Mouse (Mus musculus): ENCODE results near the gene Snx18. TPM values are rescaled to one million over a fixed set of nuclear protein-coding genes. Genes with fewer than 3 reads are reported as not detected.

The Snx18 gene
- total RNA-seq, 2 experiments from 2014 or later: 32.7 to 33.7 TPM

DNA sequence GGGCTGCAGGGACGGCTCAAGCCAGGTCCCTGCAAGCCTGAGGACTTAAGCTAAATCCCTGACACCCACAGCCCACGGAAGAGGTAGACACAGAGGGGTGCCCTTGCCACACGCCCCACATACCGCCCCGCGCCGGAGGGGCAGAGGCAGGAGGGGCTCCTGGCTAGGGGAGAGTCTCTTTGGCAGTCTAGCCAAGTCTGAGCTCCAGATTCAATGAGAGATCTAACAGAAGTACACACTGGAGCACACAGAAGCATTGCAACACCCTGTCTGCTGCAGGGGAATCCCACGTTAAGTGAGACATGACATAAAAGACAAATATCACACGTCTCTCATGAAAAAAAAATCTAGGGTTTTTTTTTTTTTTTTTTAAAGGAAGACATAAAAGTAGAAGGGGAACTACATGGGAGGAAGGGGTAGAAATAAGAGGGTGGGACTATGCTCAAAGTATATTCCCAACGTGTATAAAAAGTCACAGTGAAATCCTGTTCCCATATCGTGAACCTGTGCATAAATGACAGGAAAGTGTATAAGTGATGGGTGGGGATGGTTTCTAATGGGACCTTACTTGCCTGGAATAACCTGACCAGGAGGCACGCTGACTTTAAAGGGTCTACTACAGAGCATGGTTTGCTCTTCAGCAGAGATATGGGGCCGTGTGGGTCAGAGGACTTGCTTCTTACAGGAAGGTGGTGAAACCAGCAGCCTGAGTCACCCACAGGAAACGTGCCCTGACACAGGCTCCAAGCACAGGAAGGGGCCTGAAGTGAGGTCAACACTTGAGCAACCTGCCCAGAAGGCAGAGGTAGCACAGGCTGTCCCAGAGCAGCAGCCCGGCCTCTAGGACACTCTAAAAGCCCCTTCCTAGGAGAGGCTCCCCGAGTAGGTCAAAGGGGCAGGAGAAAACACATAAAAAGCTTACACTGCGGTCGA lies 17.6 kb downstream of the Snx18 start:
- DNase-seq: no peak

DNA sequence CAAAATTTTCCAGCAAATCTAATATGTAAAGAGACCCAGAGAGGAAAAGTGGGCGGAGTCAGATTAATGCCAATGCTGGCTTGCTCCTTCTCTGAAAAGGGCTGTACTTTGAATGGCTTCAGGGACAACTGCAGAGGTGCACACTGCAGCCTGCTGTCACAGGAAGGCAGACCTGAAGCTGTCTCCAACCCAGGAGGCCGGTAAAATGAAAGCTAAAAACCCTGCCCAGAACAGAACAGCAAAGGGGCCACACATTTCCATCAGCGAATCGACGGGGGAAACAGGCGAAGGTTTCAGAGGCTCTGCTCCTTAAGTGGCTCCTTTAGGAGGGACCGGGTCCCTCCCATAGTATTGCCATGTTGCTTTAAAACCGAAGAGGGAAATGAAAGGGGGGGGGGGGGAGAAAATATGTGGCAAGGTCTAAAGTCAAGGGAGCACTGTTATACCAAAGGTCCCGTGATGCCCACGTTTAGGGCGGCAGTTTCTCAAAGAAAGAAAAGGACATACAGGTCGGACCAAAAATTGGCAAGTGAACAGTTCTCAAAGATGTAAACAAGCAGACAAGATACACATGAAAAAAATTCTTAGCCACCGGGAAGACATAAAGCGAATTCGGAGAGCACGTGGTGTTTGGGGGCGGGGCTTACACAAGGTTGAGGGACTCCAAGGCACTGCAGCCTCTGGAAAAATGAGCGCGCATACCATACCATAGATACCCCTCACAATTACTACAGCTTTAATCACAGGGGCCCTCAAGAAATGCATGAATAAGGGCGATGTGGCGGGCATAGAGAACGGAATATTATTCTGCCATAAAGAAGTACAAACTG lies 18.4 kb downstream of the Snx18 start:
- DNase-seq: no peak
- intact Hi-C loops (cut with DNase I): no loop called here

More for the DNA sequence above, 17.6 kb downstream of the Snx18 start:
- intact Hi-C loops (cut with DNase I): no loop called here

DNA sequence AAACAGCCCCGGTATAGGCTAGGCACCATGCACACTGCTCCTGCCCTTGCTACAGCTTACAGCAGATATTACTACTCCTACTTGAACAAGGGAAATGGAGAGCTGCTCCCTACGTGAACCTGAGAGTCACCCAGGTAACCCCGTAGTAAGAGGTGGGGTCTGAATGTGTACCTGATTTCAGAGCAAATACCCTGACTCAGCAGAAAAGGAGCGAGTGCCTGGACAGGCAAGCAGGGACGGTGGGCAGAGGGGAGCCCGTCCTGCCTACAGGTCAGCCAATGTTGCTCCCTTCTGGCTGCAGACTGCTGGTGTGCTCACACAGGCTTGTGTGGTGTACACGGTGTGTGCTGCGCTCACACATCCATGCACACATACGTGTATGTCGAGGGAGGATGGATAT lies 20.7 kb downstream of the Snx18 start:
- intact Hi-C loops (cut with DNase I): no loop called here
- no peak for DNase-seq

DNA sequence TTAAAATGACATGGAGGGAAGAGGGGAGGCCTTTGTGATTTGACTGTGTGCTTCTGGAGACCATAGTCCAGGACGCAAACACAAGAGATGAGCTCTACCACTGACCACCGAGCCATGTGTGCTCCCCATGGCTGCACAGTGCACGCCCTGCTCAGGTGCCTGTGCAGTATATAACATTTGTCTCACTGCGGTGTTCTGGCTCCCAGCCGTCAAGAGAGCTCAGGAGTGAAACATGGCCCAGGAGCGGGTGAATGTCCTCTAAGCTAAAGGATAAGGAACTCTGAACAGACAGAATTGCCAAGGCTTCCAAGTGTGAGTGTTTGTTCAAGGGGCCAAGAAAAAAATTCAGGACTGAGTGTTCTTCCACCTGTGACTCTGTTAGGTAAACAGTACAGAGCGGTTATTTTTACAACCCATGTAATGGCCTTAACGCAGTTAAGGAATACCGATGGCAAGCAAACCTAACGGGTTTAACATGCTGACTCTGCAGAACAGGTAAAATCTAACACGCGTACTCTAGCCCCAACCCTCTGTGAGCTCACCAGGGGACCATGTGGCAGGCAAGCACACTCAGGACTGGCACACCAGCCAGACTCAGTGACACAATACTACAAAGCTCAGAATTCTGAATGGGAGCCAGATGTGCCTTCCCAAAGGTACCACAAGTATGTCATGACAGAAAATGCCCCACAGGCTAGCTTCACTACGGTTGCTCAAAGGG lies 21.4 kb downstream of the Snx18 start:
- DNase-seq: no peak
- intact Hi-C loops (cut with DNase I): no loop called here

DNA sequence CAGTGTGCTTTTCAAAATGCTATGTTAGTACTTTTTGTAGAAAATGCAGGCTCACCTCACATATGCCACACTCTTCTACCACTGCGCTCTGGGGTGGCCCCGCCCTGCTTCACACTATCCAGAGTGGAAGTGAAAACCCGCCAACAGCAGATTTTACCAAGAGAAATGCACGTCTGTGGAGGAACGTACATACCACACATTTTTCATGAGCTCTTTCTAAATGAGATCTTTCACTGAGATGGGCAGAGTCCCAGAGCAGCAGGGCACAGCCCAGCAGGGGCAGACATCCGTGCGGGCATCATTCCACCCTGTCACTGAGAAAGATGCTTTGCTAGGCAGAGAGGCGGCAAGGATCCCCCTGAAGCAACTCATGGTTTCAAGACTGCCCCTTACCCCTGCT lies 22.4 kb downstream of the Snx18 start:
- intact Hi-C loops (cut with DNase I): no loop called here
- no peak for DNase-seq

DNA sequence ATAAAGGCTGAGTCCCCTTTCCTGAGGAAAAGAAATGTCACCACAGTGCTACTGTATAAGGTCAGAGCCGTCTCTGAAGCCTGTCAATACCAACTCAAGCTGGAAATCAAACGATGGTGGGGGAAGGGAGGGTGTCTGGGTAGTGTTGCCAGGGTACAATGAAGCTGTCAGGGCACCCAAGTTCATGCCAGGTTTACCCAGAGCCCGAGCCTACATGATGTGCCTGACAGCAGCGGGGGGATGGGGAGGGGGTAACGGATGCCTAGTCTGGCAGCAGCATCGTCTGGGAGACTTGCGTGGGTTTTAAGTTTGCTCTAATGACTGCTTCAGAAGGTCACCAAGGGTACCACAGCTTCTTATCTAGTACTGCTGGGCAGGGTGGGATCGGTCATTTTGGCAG lies 23.1 kb downstream of the Snx18 start:
- intact Hi-C loops (cut with DNase I): no loop called here

DNA sequence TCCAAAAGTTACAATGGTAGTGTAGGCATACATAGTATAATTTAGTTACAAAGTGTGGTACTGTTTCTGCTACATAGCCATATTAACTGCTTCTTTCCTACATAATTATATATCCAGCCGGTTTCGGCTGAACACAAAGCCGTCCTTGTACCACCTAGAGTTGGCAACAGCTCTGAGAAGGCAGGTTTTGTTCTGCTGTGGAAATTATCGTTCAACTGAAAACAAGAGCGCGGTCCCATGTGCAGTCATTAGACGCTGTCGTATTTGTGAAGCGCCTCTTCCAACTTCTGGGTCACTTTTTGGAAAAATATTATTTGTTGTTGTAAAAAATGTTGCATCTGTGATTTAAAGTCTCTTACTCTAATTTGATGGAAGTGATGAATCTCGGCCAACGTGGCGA lies 24.0 kb downstream of the Snx18 start:
- no peak for DNase-seq
- intact Hi-C loops (cut with DNase I): no loop called here

More for the DNA sequence above, 23.1 kb downstream of the Snx18 start:
- DNase-seq: peak in 1 of 2 experiments; percentile 49

DNA sequence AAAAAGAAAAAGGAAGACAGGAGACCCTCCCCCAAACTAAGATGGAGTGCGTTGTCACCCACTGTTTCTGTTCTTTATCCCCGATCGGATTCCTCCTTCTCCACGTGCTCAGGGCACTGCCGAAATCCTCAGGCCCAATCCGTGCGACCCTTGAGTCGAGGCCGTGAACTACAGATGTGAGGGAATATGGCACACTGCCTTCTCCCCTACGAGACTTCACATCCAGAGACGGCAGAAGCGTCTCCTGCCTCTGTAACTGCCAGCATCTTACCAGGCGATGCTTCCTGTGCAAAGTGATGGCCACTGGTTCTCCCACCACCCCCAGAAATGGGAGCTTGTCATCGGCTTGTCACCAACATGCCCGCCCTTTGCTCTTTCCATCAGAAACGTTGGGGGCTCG lies 24.7 kb downstream of the Snx18 start:
- intact Hi-C loops (cut with DNase I): no loop called here
- DNase-seq: no peak

DNA sequence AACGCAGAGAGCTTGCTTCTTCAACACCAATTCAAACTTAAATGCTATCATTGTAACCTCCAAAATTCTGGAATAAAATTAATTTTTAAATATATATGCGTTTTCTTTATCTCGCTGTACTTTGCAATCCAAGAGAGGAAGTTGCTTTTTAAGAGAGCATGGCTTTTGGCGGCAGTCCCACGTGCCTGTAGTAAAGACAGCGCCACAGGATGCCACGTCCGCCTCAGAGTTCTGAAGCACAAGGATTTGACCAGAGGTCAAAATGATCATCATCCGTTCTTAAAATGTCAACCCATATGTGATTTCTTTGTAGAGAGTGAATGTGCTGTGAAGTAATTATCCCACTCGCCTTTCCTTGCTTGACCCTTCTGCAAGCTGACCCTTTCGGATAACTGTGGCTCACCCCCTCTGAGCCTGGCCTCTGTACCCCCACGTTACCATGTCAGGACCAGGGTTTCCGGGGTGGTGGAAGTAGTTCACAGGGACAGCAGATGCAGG lies 25.6 kb downstream of the Snx18 start:
- intact Hi-C loops (cut with DNase I): no loop called here
- DNase-seq: no peak

DNA sequence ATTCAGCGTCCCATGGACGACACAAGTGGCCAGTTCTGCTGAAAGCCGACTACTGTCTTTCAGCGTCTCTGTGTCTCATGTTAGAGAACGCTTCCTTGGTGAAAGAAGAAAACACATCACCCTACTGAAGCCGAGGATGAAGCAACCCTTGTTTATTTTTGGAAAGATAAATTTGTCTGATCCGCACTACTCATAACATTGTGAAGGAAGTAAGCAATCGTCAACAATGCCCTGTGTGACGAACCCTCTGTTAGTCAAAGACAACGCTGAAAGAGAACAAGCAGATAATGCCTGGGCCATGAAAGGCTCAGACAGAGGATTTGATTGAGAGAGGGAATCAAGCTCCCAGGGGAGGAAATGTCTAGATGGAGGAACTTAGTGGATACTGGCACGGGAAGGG lies 27.0 kb downstream of the Snx18 start:
- no peak for DNase-seq
- intact Hi-C loops (cut with DNase I): no loop called here

DNA sequence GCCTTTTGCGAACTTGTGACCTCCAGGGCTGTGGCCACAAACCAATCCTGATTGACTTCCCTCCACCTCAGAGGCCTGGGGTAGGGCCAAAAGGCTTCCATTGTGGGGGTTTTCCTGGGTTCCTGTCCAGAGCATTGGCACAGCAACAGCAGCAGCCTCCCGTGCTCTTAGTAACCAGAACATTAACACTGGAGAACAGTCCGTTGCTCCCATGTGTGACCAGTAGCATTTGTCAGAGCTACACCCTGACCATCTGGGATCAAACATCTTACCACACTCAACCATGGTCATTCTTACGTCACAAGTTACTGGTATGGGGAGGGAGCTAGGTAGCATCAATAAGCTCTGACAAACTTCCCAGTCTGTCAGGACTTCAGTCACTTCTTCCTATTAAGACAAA lies 28.1 kb downstream of the Snx18 start:
- intact Hi-C loops (cut with DNase I): no loop called here
- no peak for DNase-seq

DNA sequence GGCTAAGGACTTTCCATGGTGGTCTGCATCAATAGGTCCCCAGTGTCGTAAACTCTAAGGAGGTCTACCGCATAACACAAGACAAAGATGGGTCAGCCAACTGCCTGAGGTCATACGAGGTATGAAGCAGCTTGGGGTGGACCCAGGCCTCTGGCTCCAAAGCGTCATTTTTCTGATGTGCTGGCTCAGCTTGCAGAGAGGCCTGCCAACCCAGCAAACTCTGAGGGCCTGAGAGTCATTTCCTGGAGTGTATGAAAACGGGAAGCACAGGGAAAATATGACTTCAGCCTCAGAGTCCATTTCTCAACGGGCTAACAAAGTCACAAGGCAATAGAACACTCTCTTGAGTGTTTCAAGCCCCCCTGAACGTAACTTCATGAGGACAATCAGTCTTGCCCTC lies 28.9 kb downstream of the Snx18 start:
- DNase-seq: peak; percentile 80 to 81
- intact Hi-C loops (cut with DNase I): no loop called here

DNA sequence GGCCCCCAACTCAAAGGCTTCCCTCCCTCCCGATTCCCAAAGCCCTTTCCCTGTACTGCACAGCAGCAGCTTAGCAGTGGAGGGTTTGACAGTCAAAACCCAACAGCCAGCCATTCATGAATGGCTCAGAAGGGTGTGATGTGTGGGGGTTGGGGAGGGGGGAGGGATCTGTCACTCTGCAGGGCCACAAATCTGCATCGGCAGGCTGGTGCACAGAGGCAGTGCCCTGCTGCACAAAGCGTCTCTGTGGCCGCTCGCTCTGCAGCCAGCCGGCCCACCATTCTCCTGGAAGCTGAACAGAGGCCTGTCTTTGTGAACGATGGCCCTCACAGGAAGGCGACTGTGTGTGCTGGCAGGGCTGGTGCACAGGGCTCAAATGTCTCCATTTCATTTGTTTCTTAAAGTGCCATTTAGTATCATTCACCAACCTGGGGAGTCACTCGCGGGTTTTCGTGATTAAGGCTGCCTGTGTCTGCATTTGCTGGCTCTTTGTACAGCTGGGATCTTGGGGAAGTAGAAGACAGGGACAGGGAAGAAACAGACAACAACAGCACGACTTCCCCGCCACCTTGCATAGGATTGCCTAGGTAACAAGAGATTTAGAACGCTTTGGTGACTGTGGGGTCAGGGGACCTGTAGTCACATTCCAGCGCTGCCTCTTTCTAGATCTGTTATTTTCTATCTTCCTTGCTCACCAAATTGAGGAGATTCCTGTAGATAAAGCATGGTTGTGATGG lies 31.0 kb downstream of the Snx18 start:
- intact Hi-C loops (cut with DNase I): no loop called here
- DNase-seq: no peak

DNA sequence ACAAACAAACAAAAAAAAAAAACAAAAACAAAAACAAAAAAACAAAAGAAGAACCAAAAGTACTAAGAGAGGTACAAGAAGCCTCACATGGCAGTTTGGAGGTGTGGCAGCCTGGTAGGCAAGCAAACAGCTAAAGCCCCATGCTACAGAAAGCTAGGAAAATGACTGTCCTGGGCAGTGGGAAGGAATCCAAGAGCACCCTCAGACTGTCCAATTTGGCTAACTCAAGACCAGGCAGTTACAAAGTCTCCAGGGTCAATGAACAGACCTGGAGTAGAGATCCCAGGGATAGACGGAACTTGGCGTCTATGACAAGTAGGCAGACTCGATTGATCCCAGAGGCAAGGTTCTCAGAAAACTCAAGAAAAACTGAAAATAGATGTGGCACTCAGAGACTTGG lies 32.8 kb downstream of the Snx18 start:
- intact Hi-C loops (cut with DNase I): no loop called here
- DNase-seq: no peak

DNA sequence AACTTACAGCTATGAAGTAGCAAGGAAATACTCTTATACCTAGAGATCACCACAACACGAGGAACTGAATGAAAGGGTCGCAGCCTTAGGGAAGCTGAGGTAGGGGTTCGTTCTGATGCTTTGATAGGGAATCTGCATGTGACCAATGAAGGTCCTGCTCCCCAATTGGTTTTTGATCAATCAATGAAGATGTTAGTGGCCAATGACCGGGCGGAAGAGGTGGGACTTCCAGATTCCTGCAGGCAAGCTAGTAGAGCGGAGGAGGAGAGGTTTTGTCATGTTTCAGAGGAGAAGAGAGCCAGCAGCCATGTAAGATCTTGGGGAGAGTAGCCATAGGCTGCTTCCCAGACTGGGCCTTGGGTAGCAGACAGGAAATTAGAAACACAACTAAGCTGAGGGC lies 33.9 kb downstream of the Snx18 start:
- no peak for DNase-seq
- intact Hi-C loops (cut with DNase I): no loop called here

DNA sequence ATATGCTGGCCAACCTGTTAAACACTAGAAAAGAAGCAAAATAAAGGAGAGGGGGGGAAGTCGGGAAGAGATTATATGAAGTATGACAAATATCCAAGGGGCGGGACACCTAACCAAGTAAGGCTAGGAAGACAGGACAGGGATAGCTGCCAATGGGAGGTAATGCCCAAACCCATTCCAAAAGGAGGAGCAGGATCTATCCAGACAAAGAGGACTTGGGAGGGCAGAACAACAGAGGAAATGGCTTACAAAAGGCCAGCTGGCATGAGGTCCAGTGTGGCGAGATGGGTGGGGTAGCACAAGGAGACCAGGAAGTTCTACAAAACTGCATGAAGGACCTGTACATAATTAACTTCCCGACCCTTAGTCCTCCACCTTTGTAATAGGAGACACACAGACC lies 34.8 kb downstream of the Snx18 start:
- no peak for DNase-seq
- intact Hi-C loops (cut with DNase I): no loop called here

DNA sequence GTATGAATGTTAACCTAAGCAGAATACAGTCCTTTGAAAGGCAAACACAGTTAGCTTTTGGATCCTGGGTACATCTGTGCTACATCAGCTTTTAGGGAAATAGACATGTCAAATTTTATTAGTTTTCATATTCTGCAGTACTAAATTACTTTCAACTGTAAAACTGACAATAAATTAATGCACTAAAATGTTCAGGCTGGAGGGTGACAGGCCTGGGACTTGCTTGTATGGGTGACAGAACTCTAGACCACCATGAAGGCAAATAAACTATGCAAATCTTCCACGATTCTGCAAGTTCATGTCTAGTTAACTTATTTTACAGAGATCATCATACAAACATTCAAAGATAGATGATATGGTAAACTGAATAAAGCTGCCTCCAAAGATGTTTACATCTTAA lies 36.3 kb downstream of the Snx18 start:
- intact Hi-C loops (cut with DNase I): no loop called here
- no peak for DNase-seq

DNA sequence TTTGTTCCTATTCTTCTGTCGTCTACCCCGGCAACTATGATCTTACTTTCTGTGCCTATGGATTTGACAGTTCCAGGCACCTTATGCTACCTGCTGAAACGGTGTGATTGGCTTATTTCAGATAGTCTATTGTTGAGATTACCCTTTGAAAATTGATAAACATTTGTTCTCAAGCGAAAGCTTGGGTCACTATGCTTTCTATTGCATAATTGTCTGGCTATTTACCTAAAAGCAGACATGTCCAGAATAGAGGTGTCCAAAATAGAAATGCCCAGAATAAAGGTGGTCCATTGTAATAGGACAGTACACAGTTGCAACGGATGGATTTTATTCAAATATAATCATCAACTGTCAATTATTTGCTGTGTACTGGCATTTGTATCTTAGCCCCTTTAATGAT lies 36.9 kb downstream of the Snx18 start:
- no peak for DNase-seq
- intact Hi-C loops (cut with DNase I): no loop called here

DNA sequence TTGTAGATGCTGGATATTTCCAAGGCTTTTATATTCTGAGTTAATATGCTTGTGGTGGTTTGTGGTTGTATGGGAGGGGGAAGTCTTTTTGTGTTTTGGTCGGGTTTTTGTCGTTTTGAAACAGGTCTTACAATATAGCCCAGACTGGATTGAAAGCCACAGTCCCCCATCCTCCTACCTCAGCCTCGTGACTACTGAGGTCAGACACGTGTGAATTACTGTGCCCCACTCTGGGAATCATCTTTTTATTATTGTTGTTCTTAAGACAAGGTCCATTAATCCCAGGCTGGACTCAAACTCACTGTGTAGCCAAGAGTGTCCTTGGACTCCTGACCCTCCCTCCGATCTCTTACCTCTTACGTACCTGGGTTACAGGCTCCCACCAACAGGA lies 38.0 kb downstream of the Snx18 start:
- intact Hi-C loops (cut with DNase I): no loop called here
- DNase-seq: no peak

DNA sequence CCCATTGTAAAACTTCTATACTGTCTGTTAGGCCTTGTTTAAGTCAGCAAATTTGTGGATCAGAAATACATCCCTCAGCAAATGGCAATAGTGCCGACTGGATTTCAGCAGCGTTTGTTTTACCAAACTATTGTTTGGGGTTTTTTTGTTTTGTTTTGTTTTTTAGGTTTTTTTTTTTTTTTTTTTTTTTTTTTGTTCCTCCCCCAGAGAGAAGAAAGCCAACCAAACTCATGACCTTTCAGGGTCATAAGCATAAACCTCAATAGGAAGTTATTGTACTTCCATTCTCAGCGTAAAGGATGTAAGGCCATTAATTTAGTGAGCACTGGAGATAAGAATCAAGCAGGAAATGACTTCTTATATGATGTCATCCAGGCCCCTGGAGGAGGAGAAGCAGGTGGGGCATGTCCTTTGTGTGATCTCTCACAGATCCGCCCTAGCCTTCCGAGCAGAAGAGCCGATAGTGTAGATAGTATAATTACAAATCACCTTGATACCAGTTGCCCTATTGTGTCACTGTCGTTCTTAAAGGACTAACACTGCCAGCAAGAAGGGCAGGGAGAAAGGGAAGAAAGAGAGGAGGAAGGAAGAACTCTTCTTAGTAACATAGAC lies 38.5 kb downstream of the Snx18 start:
- intact Hi-C loops (cut with DNase I): no loop called here
- no peak for DNase-seq

All from heart, postnatal 10 days (tissue).